Mouse (Mus musculus) olfactory bulb, adult 2 months (tissue): ENCODE measurements around the gene Dek.

Experiments used
- CTCF ChIP-seq: fragments of 200-500 bp; IDR thresholded peaks from 2 replicates; pipeline ENCODE4 v1.5.1; 2012; ENCODE audit warnings: low read depth, mild to moderate bottlenecking, low read length, moderate library complexity; ENCODE audit not compliant: insufficient read depth
- POLR2A ChIP-seq: fragments of 200-500 bp; IDR thresholded peaks from 2 replicates; pipeline ENCODE4 v1.6.1; 2012; ENCODE audit warnings: mild to moderate bottlenecking, low read depth, low read length, moderate library complexity; ENCODE audit not compliant: insufficient read depth

DNA sequence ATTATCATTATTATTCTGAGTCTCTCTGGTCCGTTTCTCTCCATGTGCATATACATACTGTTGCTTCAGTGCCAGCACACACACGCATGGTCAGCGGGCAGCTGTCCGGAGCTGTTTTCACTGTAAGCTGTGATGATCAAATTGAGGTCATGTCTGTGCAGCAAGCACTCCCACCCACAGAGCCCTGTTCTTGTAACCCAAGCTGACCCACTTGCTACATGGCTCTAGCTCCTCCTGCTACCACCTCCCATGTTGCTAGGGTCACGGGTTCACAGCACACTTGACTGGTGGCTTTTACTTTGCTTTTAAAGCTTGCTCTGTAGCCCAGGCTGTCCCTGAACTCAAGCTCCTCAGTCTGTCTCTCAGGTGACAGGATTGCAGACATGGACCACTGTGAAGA lies 33.5 kb downstream of the Dek start:
- TF ChIP-seq CTCF = no peak
- no peak for TF ChIP-seq POLR2A
